Mouse (Mus musculus) right cerebral cortex, adult 2 months (tissue): ENCODE data around the gene Grm1.
"Not testable (repeated sequence)": the region's sequence is repeated elsewhere in the genome, so short reads cannot be mapped to it uniquely, and the experiment has no call there.

ENCODE experiments used
- DNase-seq, 2 experiments: peaks; one replicate each; pipeline ENCODE4 v3.0.0; 2021 to 2022; ENCODE audit warnings: low spot score in 2 of 2

The Grm1 gene

GRCm38 (mm10) chr10:11081611-11082398 lies at the start of gene Grm1:
TSS of gene Grm1 (minus strand) at chr10:11082356.
- peak; percentile 68 to 70 for DNase-seq

GRCm38 (mm10) chr10:11121781-11122180 lies 39.6 kb upstream of the Grm1 start:
- DNase-seq: peak in 1 of 2 experiments; percentile 5

GRCm38 (mm10) chr10:11098475-11099044 lies 16.4 kb upstream of the Grm1 start:
- DNase-seq: no peak

GRCm38 (mm10) chr10:11086348-11086747 lies 4.2 kb upstream of the Grm1 start:
- no peak for DNase-seq

- peak; percentile 25 to 26 for DNase-seq
These were observed 1.2 kb downstream of the Grm1 start for GRCm38 (mm10) chr10:11080725-11081610.

- peak; percentile 20 to 28 for DNase-seq
These were observed 2.0 kb downstream of the Grm1 start for GRCm38 (mm10) chr10:11080013-11080724.

GRCm38 (mm10) chr10:11079506-11079905 lies 2.6 kb downstream of the Grm1 start:
- peak; percentile 20 to 32 for DNase-seq

GRCm38 (mm10) chr10:11065136-11065535 lies 17.0 kb downstream of the Grm1 start:
- no peak for DNase-seq

- peak; percentile 28 to 41 for DNase-seq
These were observed 20.7 kb downstream of the Grm1 start for GRCm38 (mm10) chr10:11061318-11062071.

- peak; percentile 10 to 29 for DNase-seq
These were observed 32.8 kb downstream of the Grm1 start for GRCm38 (mm10) chr10:11049361-11049760.

GRCm38 (mm10) chr10:11045421-11045820 lies 36.7 kb downstream of the Grm1 start:
- DNase-seq: not testable (repeated sequence)

- no peak for DNase-seq
These were observed 37.6 kb downstream of the Grm1 start for GRCm38 (mm10) chr10:11044455-11045106.

GRCm38 (mm10) chr10:11039323-11039722 lies 42.8 kb downstream of the Grm1 start:
- no peak for DNase-seq

GRCm38 (mm10) chr10:11032221-11032620 lies 49.9 kb downstream of the Grm1 start:
- no peak for DNase-seq

GRCm38 (mm10) chr10:11025764-11026518 lies 56.2 kb downstream of the Grm1 start:
- DNase-seq: no peak

- DNase-seq: no peak
These were observed 63.1 kb downstream of the Grm1 start for GRCm38 (mm10) chr10:11018970-11019531.

GRCm38 (mm10) chr10:11013653-11014052 lies 68.5 kb downstream of the Grm1 start:
- DNase-seq: peak in 1 of 2 experiments; percentile 9

- no peak for DNase-seq
These were observed 85.4 kb downstream of the Grm1 start for GRCm38 (mm10) chr10:10996766-10997165.

- DNase-seq: no peak
These were observed 90.4 kb downstream of the Grm1 start for GRCm38 (mm10) chr10:10991708-10992107.
